Mouse (Mus musculus) NIH3T3 (cell line): ENCODE measurements at regions not wholly inside any gene's neighbourhood (a gene's known extent, or its start where the extent isn't known, plus 50 kb on each side); places are given as distances from the start of the nearest gene placed in this dataset.

Experiments
- DNase-seq: peaks from one replicate; pipeline ENCODE4 v3.0.0-alpha.2; 2012; ENCODE audit warnings: low read depth

- DNase-seq = no peak
Measured at GRCm38 (mm10) chr13:97847561-97847960, 87.1 kb upstream of the Gm10260 start.

- no peak for DNase-seq
Measured at GRCm38 (mm10) chr13:97845148-97845547, 84.7 kb upstream of the Gm10260 start.

- peak; percentile 5 for DNase-seq
Measured at GRCm38 (mm10) chr13:97842801-97843200, 82.4 kb upstream of the Gm10260 start.

GRCm38 (mm10) chr13:97841503-97841902 is 81.1 kb upstream of the Gm10260 start:
- DNase-seq = peak; percentile 9

GRCm38 (mm10) chr13:97839617-97840308 is 79.3 kb upstream of the Gm10260 start:
- DNase-seq = no peak

- peak; percentile 48 for DNase-seq
Measured at GRCm38 (mm10) chr13:97837443-97838000, 77.1 kb upstream of the Gm10260 start.

GRCm38 (mm10) chr13:97832448-97832847 is 72.0 kb upstream of the Gm10260 start:
- DNase-seq = no peak

GRCm38 (mm10) chr13:97831839-97832238 is 71.4 kb upstream of the Gm10260 start:
- peak; percentile 38 for DNase-seq

GRCm38 (mm10) chr13:97829558-97829957 is 69.1 kb upstream of the Gm10260 start:
- no peak for DNase-seq

- DNase-seq = no peak
Measured at GRCm38 (mm10) chr13:97825801-97826576, 65.6 kb upstream of the Gm10260 start.

GRCm38 (mm10) chr13:97825361-97825760 is 64.9 kb upstream of the Gm10260 start:
- DNase-seq = no peak

GRCm38 (mm10) chr13:97824071-97824716 is 63.8 kb upstream of the Gm10260 start:
- no peak for DNase-seq

- DNase-seq = no peak
Measured at GRCm38 (mm10) chr13:97821630-97822029, 61.2 kb upstream of the Gm10260 start.

- no peak for DNase-seq
Measured at GRCm38 (mm10) chr13:97821011-97821410, 60.6 kb upstream of the Gm10260 start.

GRCm38 (mm10) chr13:97820401-97820800 is 60.0 kb upstream of the Gm10260 start:
- no peak for DNase-seq

GRCm38 (mm10) chr13:97819036-97819435 is 58.6 kb upstream of the Gm10260 start:
- no peak for DNase-seq

- DNase-seq = no peak
Measured at GRCm38 (mm10) chr13:97816923-97817322, 56.5 kb upstream of the Gm10260 start.
